Mouse (Mus musculus): ENCODE results near the gene Mut. TPM values are rescaled to one million over a fixed set of nuclear protein-coding genes. Genes with fewer than 3 reads are reported as not detected.
A peak's percentile ranks its signal among the peaks of the same experiment; 100 is the strongest.

The Mut gene
- 12.2 and 12.4 TPM in 2 replicates for polyA plus RNA-seq (2012; rRNA removed)

DNA sequence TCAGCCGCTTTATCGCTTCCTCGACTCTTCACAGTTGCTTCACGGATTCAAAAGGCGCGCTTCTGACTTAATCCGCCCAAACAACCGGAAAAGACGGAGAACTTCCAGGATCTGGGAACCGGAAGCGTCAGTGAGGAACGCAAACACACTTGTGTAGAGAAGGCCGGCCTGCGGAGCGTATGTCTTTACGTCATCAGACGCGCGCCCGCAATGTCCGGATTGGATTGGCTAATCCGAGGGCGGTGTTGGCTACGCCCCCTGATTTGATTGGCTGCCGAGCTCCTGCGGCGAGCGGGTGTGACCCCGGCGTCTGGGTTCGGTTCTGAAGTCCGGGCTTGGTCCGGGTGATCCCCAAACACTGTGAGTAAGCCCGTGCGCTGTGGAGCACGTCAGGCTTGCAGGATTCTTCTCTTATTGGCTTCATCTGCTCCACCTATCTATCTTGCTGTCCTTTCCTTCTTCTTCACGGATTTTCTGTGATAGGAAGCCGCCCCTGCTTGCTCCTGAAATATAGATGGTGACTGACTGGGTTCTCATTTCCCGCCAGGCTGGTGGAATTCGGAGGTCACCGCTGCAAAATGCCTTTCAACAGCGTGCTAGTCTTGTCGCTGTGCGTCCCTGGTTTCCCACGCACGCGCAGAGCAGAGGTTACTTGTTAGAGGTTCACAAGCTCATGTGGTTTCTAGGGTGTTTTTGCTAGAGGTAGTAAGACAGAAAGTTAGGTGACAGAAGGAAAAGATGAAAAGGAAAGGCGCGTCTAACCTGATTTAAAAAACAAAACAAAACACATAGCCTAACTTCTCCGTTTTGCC, at the start of gene Mut, which contains the start of gene Cenpq:
Gene Mut, plus strand, starts transcription at position 266 of the 812 bp plus-strand sequence.
Gene Cenpq, minus strand, starts transcription at position 628 of the 812 bp plus-strand sequence.
- DNase-seq (ENCODE audit: low read depth) = peak; percentile 99
- no peak for TF ChIP-seq CTCF (IDR thresholded peaks at IDR 0.05; ENCODE audit: borderline replicate concordance, extremely low read depth, insufficient read depth, insufficient read length)
- peak; percentile 39; the same call in 1 of the 2 replicates for TF ChIP-seq POLR2A (IDR thresholded peaks at IDR 0.05; ENCODE audit: borderline replicate concordance, extremely low read depth, insufficient read depth, insufficient read length, poor library complexity, severe bottlenecking)

GRCm38 (mm10) chr17:40885155-40885554, 49.3 kb upstream of the Mut start:
- no peak for DNase-seq (ENCODE audit: low read depth)

GRCm38 (mm10) chr17:40887849-40888536, 46.5 kb upstream of the Mut start:
- TF ChIP-seq CTCF (IDR thresholded peaks at IDR 0.05; ENCODE audit: borderline replicate concordance, extremely low read depth, insufficient read depth, insufficient read length) (no peak), POLR2A (IDR thresholded peaks at IDR 0.05; ENCODE audit: borderline replicate concordance, extremely low read depth, insufficient read depth, insufficient read length, poor library complexity, severe bottlenecking) (no peak)
- DNase-seq (ENCODE audit: low read depth) = no peak

More at GRCm38 (mm10) chr17:40885155-40885554, 49.3 kb upstream of the Mut start:
- TF ChIP-seq POLR2A (IDR thresholded peaks at IDR 0.05; ENCODE audit: borderline replicate concordance, extremely low read depth, insufficient read depth, insufficient read length, poor library complexity, severe bottlenecking) (no peak), CTCF (IDR thresholded peaks at IDR 0.05; ENCODE audit: borderline replicate concordance, extremely low read depth, insufficient read depth, insufficient read length) (no peak)

DNA sequence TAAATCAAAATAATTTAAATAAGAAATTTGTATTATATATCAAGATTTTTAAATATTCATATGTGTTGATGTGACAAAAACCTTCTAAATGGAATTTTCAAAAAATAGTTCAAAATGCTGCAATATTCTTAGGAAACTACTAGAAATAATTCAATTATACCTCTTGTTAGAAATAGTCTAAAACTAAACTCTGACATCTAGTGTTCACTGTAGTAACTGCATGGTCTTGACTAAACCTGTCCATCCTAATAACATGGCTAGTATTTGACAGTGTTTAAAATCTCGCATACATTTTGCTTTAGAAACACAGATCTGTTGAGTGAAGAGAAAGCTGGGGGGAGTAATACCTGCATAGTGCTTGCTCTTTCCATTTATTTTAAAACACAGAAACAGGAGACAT, 37.6 kb upstream of the Mut start:
- TF ChIP-seq CTCF (IDR thresholded peaks at IDR 0.05; ENCODE audit: borderline replicate concordance, extremely low read depth, insufficient read depth, insufficient read length) (0 out of 2 replicates have a peak, but pooled peaks have one; percentile 0), POLR2A (IDR thresholded peaks at IDR 0.05; ENCODE audit: borderline replicate concordance, extremely low read depth, insufficient read depth, insufficient read length, poor library complexity, severe bottlenecking) (no peak)

GRCm38 (mm10) chr17:40899783-40900363, 34.6 kb upstream of the Mut start:
- DNase-seq (ENCODE audit: low read depth) = no peak

More for the DNA sequence above, 37.6 kb upstream of the Mut start:
- DNase-seq (ENCODE audit: low read depth) = peak; percentile 54

DNA sequence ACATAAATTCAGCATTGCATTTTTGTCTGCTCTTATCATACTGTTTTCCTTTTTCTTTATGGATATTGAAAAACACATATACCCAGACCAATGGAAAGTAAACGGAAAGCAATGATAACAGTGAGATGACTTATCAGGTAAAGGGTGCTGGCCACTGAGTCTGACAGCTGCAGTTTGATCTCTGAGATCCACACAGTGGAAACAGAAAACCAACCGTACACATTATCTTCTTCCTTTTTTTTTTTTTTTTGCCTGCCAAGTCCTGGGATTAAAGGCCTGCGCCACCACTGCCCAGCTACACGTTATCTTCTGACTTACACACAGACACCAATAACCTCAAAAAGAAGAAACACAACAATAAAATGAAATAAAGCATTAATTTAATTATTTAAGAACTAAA, 31.1 kb upstream of the Mut start:
- no peak for DNase-seq (ENCODE audit: low read depth)
- TF ChIP-seq CTCF (IDR thresholded peaks at IDR 0.05; ENCODE audit: borderline replicate concordance, extremely low read depth, insufficient read depth, insufficient read length) (no peak), POLR2A (IDR thresholded peaks at IDR 0.05; ENCODE audit: borderline replicate concordance, extremely low read depth, insufficient read depth, insufficient read length, poor library complexity, severe bottlenecking) (no peak)

More at GRCm38 (mm10) chr17:40899783-40900363, 34.6 kb upstream of the Mut start:
- TF ChIP-seq POLR2A (IDR thresholded peaks at IDR 0.05; ENCODE audit: borderline replicate concordance, extremely low read depth, insufficient read depth, insufficient read length, poor library complexity, severe bottlenecking) (no peak), CTCF (IDR thresholded peaks at IDR 0.05; ENCODE audit: borderline replicate concordance, extremely low read depth, insufficient read depth, insufficient read length) (no peak)

GRCm38 (mm10) chr17:40904056-40904597, 30.4 kb upstream of the Mut start:
- no peak for DNase-seq (ENCODE audit: low read depth)
- TF ChIP-seq POLR2A (IDR thresholded peaks at IDR 0.05; ENCODE audit: borderline replicate concordance, extremely low read depth, insufficient read depth, insufficient read length, poor library complexity, severe bottlenecking) (no peak), CTCF (IDR thresholded peaks at IDR 0.05; ENCODE audit: borderline replicate concordance, extremely low read depth, insufficient read depth, insufficient read length) (no peak)

DNA sequence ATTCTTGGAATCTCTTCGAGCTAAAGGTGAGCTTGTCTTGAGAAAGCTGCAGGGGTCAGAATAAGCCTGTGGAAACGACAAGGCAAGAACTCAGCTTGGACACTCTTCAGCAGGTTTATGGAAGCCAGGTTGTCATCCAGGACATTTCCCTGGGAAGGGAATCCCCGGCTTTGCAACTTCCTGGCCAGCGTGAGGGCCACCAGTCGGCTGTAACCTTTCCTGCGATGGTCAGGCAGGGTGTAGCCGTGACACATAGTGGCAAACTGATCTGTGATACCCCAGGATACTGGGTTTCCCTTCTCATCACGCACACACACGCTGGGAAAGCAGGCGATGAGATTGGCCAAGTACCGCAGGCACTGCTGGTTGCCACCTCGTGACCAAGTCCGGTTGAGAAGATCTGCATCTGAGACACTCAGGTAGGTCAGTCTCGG, 29.7 kb upstream of the Mut start:
- DNase-seq (ENCODE audit: low read depth) = peak; percentile 14
- TF ChIP-seq CTCF (IDR thresholded peaks at IDR 0.05; ENCODE audit: borderline replicate concordance, extremely low read depth, insufficient read depth, insufficient read length) (no peak), POLR2A (IDR thresholded peaks at IDR 0.05; ENCODE audit: borderline replicate concordance, extremely low read depth, insufficient read depth, insufficient read length, poor library complexity, severe bottlenecking) (no peak)

GRCm38 (mm10) chr17:40914250-40914649, 20.2 kb upstream of the Mut start, which contains the start of gene Glyatl3:
TSS of gene Glyatl3 (minus strand) at chr17:40914350.
- no peak for DNase-seq (ENCODE audit: low read depth)
- TF ChIP-seq CTCF (IDR thresholded peaks at IDR 0.05; ENCODE audit: borderline replicate concordance, extremely low read depth, insufficient read depth, insufficient read length) (no peak), POLR2A (IDR thresholded peaks at IDR 0.05; ENCODE audit: borderline replicate concordance, extremely low read depth, insufficient read depth, insufficient read length, poor library complexity, severe bottlenecking) (no peak)

DNA sequence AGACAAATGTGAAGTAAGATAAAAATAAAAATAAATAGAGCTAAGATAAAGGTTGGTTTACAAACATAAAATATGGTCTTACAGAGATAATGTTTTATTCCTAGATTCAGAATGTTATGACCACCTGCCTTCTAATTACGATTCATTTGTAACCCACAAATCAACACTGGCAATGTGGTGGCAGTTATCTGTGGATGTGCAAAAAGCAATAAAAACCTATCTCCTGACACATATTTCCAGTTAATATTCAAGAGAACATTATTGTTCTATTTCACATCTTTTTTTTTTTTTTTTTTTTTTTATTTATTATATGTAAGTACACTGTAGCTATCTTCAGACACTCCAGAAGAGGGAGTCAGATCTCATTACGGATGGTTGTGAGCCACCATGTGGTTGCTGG, 19.0 kb upstream of the Mut start:
- no peak for DNase-seq (ENCODE audit: low read depth)
- TF ChIP-seq CTCF (IDR thresholded peaks at IDR 0.05; ENCODE audit: borderline replicate concordance, extremely low read depth, insufficient read depth, insufficient read length) = no peak
- no peak for TF ChIP-seq POLR2A (IDR thresholded peaks at IDR 0.05; ENCODE audit: borderline replicate concordance, extremely low read depth, insufficient read depth, insufficient read length, poor library complexity, severe bottlenecking)

DNA sequence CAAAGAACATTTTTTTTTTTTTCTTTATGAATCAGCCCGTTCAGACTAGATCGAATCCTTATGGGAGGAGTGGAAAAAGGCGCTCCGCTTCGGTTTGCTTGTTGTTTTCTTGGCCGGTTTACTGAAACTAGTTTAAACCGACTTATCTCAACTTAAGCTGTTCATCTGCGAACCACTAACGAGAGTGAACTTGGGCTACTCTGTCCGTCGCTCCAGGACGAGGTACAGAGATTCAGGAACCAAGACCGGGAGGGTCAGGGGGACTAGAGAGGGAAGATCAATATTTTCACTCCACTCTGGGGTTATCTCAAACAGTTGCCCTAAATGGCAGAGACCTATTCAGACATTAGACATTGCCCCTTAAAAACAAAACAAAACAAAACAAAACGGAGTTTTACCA, 500 bp upstream of the Mut start:
- DNase-seq (ENCODE audit: low read depth) = no peak
- no peak for TF ChIP-seq POLR2A (IDR thresholded peaks at IDR 0.05; ENCODE audit: borderline replicate concordance, extremely low read depth, insufficient read depth, insufficient read length, poor library complexity, severe bottlenecking)
- no peak for TF ChIP-seq CTCF (IDR thresholded peaks at IDR 0.05; ENCODE audit: borderline replicate concordance, extremely low read depth, insufficient read depth, insufficient read length)

All from brain, embryonic 14.5 days (tissue).